Mouse (Mus musculus) thymus, adult 2 months (tissue): ENCODE results near the gene Xlr5a. TPM values are rescaled to one million over a fixed set of nuclear protein-coding genes. Genes with fewer than 3 reads are reported as not detected.
"Not testable (repeated sequence)": the region's sequence is repeated elsewhere in the genome, so short reads cannot be mapped to it uniquely, and the experiment has no call there.

Experiments
- DNase-seq: peaks from one replicate; pipeline ENCODE4 v3.0.0; 2021
- H3K27ac ChIP-seq: fragments of 200-500 bp; 2 replicates; pipeline ENCODE4 v1.5.1; 2012; ENCODE audit warnings: low read length, control low read depth; ENCODE audit not compliant: control insufficient read depth, insufficient read depth
- H3K27me3 ChIP-seq: fragments of 200-500 bp; 2 replicates; pipeline ENCODE4 v1.6.1; 2012; ENCODE audit warnings: mild to moderate bottlenecking, low read length, moderate library complexity, mixed read lengths; ENCODE audit not compliant: control insufficient read depth, insufficient read depth
- H3K36me3 ChIP-seq: fragments of 200-500 bp; 2 replicates; pipeline ENCODE4 v1.6.1; 2012; ENCODE audit warnings: mild to moderate bottlenecking, low read length, moderate library complexity; ENCODE audit not compliant: control insufficient read depth, insufficient read depth
- H3K4me1 ChIP-seq: fragments of 200-500 bp; replicated peaks from 2 replicates; pipeline ENCODE4 v1.6.1; 2012; ENCODE audit warnings: low read length; ENCODE audit not compliant: control insufficient read depth, insufficient read depth
- H3K4me3 ChIP-seq: fragments of 200-500 bp; 2 replicates; pipeline ENCODE4 v1.5.1; 2012; ENCODE audit warnings: mild to moderate bottlenecking, low read length, control low read depth, moderate library complexity; ENCODE audit not compliant: control insufficient read depth, insufficient read depth
- CTCF ChIP-seq: fragments of 200-500 bp; IDR thresholded peaks from 2 replicates; pipeline ENCODE4 v1.5.1; 2012; ENCODE audit warnings: mild to moderate bottlenecking, control low read depth, low read length, moderate library complexity, borderline replicate concordance; ENCODE audit not compliant: control insufficient read depth, poor library complexity, insufficient read depth; ENCODE audit errors: extremely low read depth
- POLR2A ChIP-seq: fragments of 200-500 bp; IDR thresholded peaks from 2 replicates; pipeline ENCODE4 v1.6.1; 2012; ENCODE audit warnings: mild to moderate bottlenecking, low read length, control low read depth, moderate library complexity; ENCODE audit not compliant: control insufficient read depth, poor library complexity, insufficient read depth; ENCODE audit errors: extremely low read depth
- WGBS: fragments of 180-500 bp; shearing (Covaris S2); methylation state at CpG from one replicate; pipeline ENCODE4 v1.1.7; 2018; 5-methylcytosine and 5-hydroxymethylcytosine counted together
- polyA plus RNA-seq: library from polyadenylated mRNA; depleted of rRNA; stranded (reverse); fragments of >200 nt; gene quantifications from 2 replicates; pipeline ENCODE4 v1.2.3, GENCODE M21; 2012

Xlr5a gene
- polyA plus RNA-seq, 1 experiment = 0.05 TPM

GRCm38 (mm10) chrX:73321029-73321428 is 28.3 kb upstream of the Xlr5a start:
- no peaks in the 10 kb centered on the region for H3K27me3 ChIP-seq
- no peak for TF ChIP-seq POLR2A
- no peak for TF ChIP-seq CTCF
- H3K4me1 ChIP-seq = no peaks in the 10 kb centered on the region
- H3K27ac ChIP-seq = no peak overlapping the region
- H3K4me3 ChIP-seq = no peak overlapping the region
- no peaks in the 10 kb centered on the region for H3K36me3 ChIP-seq
- 88% methylated on average over 3 of the region's 3 CpGs for WGBS
- no peak for DNase-seq

- Histone ChIP-seq H3K36me3 (no peaks in the 10 kb centered on the region), H3K4me3 (no peak overlapping the region), H3K27me3 (no peaks in the 10 kb centered on the region), H3K4me1 (no peaks in the 10 kb centered on the region), H3K27ac (no peak overlapping the region)
- WGBS = 25% methylated on average over 3 of the region's 3 CpGs
- peak; percentile 32 for DNase-seq
- TF ChIP-seq POLR2A (no peak), CTCF (no peak)
Measured at GRCm38 (mm10) chrX:73312522-73312921, 19.7 kb upstream of the Xlr5a start.

- not testable (repeated sequence) for H3K36me3 ChIP-seq, H3K4me3 ChIP-seq, H3K27ac ChIP-seq, H3K27me3 ChIP-seq, H3K4me1 ChIP-seq, DNase-seq
- WGBS = 82% methylated on average over 8 of the region's 10 CpGs
Measured at GRCm38 (mm10) chrX:73295745-73296144, 3.0 kb upstream of the Xlr5a start.

- not testable (repeated sequence) for DNase-seq, H3K27ac ChIP-seq, H3K4me1 ChIP-seq, H3K36me3 ChIP-seq, H3K27me3 ChIP-seq, H3K4me3 ChIP-seq
- WGBS = 95% methylated on average over 14 of the region's 14 CpGs
Measured at GRCm38 (mm10) chrX:73265270-73265669, 27.5 kb downstream of the Xlr5a start, which contains the start of gene Xlr3c. TSS of gene Xlr3c (minus strand) at chrX:73265390.

GRCm38 (mm10) chrX:73262428-73262827 is 30.3 kb downstream of the Xlr5a start:
- 83% methylated on average over 1 of the region's 2 CpGs for WGBS

GRCm38 (mm10) chrX:73242821-73243325 is 49.9 kb downstream of the Xlr5a start, which contains the start of gene Xlr4c:
TSS of gene Xlr4c (minus strand) at chrX:73243130.
- not testable (repeated sequence) for H3K36me3 ChIP-seq, H3K27ac ChIP-seq, H3K4me3 ChIP-seq, H3K4me1 ChIP-seq, H3K27me3 ChIP-seq
- 32% methylated on average over 14 of the region's 14 CpGs for whole genome bisulfite sequencing
- peak; percentile 2 for DNase-seq

More at GRCm38 (mm10) chrX:73262428-73262827, 30.3 kb downstream of the Xlr5a start:
- H3K36me3 ChIP-seq, H3K27ac ChIP-seq, H3K4me1 ChIP-seq, DNase-seq, H3K27me3 ChIP-seq, H3K4me3 ChIP-seq: not testable (repeated sequence)

- H3K4me1 ChIP-seq = peaks cover 4% of the 10 kb centered on the region
- TF ChIP-seq POLR2A = no peak
- no peak for TF ChIP-seq CTCF
- no peaks in the 10 kb centered on the region for H3K36me3 ChIP-seq
- H3K27me3 ChIP-seq = no peaks in the 10 kb centered on the region
- no peak for DNase-seq
- H3K4me3 ChIP-seq = peak overlapping the region; percentile 95
- peak overlapping the region; percentile 33; the same call in 1 of the 2 replicates for H3K27ac ChIP-seq
- WGBS = 21% methylated on average over 3 of the region's 3 CpGs
Measured at GRCm38 (mm10) chrX:73229288-73229687, 63.5 kb downstream of the Xlr5a start.

GRCm38 (mm10) chrX:73228606-73229214 is 64.1 kb downstream of the Xlr5a start:
- H3K27me3 ChIP-seq = no peaks in the 10 kb centered on the region
- peak overlapping the region; percentile 87 for H3K27ac ChIP-seq
- WGBS = under 1% methylated on average over 41 of the region's 51 CpGs
- no peaks in the 10 kb centered on the region for H3K36me3 ChIP-seq
- H3K4me3 ChIP-seq = peak overlapping the region; percentile 95
- peak; percentile 67 for DNase-seq
- no peak for TF ChIP-seq CTCF
- no peak for TF ChIP-seq POLR2A
- H3K4me1 ChIP-seq = peaks cover 4% of the 10 kb centered on the region
